Mouse (Mus musculus): Measurements from ENCODE around the gene Igf2bp3. TPM values are rescaled to one million over a fixed set of nuclear protein-coding genes. Genes with fewer than 3 reads are reported as not detected.

Igf2bp3 gene
- total RNA-seq, 4 experiments from 2014 or later: not detected

DNA sequence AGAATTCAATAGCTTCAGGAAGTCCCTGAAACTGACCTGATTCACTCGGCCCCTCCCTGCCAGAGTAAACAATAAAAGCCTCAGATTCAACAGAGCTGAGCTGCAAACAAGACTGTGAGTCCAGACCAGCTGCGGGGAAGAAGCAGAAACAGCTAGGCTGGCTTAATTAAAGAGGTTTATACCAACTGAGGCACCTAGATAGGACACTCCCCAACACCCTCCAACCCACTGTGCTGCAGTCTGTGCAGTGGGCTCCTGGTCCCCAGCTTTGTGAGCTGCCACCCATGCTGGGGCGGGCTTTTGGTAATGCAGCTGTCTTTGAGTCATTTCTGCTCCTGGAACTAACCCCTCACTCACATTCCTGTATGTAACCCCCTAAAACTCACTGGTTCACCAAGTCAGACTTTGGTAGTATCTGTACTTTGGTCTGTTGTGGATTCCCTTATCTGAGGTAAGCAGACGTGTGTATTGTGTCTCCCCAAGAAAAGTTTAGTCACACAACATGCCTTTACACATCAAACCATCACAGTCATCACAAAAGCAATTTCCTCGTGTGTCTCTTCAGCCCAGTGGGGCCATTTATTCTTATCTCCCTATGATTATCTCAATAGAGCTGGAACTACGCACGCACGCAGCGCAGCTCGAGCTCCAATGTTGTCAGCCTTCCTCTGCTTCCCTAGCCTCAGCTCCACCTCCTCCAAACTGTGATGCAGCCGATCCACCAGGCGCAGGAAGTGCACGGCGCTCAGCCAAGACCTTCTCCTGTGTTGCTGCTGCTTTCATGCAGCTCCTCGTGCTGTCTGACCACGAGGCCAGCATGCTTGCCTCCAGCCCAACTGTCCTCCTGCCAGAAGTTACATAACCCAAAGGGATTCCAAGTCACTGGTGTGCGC, 76.4 kb downstream of the Igf2bp3 start:
- peak; percentile 8 for DNase-seq (ENCODE audit: low spot score)

DNA sequence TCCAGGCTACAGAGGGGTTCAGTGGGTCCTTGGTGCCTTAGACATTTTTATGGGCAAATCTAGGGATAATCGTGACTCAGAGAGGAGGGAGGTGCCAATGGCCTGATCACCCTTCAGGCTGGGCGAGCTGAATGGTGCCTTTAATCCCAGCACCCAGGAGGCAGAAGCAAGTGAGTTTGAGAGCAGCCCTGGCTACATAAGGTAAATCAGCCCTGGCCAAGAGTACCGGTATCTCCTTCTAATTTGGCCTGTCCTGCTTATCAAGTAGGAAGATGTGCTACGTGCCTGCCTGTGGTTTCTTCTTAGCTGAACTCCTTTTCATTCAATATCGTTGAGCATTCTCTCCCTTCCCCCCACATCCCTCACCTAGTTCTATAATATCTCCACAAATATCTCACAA, 78.0 kb downstream of the Igf2bp3 start:
- DNase-seq (ENCODE audit: low spot score): no peak

- no peak for DNase-seq (ENCODE audit: low spot score)
These were observed 82.2 kb downstream of the Igf2bp3 start for GRCm38 (mm10) chr6:49132352-49133090.

DNA sequence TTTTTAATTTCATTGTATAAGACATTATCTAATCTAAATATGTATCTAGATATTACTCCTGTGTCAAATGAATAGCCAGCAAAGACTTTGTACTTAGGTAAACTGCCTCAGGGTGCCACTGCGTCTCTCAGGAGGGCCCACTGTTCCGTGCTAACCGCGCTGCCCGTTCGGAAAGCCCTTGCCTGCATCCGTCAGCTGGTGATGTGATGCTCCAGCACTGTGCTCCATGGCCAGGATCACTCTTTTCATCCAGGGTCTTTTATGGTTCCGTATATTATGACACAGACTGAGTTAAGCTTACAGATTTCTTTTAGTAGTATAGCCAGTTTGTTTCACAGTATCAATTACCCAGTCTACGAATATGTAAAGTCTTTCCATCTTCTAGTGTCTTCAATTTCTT, 82.9 kb downstream of the Igf2bp3 start:
- DNase-seq (ENCODE audit: low spot score): no peak

DNA sequence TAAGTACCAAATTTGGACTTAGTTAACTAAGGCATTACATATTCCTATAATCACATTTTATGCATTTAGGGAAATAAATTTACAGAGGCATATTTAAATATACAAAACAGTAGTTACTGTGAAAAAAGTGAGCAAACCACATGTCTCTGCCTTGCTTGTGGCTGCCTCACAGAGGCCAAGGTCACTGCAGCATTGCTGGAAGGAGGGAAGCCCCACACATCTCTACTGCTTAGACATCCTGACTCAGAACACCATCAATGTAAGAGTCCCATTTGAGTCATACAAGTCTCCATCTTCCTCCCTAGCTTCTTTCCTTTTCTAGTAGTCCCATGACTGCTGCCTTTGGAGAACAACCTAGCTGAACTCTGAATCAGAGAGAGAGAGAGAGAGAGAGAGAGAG, 84.4 kb downstream of the Igf2bp3 start:
- no peak for DNase-seq (ENCODE audit: low spot score)

DNA sequence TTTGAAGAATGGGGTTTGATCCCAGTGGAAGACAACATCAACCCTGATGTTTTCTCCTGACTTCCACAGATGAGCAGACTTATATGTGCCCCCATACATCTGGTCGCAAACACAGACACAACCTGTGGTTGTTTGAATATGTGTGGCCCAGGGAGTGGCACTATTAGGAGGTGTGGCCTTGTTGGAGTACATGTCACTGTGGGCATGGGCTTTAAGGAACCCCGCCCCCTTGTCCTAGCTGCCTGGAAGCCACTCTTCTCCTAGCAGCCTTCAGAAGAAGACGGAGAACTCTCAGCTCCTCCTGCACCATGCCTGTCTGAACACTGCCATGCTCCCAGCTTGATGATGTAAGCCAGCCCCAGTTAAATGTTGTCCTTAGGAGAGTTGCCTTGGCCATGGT, 94.4 kb downstream of the Igf2bp3 start:
- no peak for DNase-seq (ENCODE audit: low spot score)

- DNase-seq (ENCODE audit: low spot score): no peak
These were observed 95.2 kb downstream of the Igf2bp3 start for GRCm38 (mm10) chr6:49119462-49120135.

DNA sequence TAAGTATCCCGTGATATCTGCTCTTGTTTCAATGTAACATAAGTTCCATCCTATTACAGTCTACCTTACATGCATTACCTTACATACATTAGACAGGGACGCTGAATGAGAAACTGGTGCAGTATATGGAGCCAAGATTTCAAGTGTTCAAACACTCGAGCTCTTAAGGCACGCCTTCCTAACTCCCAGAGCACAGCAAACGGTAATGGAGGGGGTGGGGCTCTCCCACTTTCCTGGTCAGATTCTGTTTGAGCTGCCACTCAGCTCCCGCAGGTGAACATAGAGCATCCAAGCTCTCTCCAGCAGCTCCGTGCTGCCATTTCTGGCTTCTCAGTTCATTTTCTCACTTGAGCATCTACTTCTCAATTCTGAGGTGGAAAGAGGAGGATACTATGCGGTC, 96.3 kb downstream of the Igf2bp3 start:
- no peak for DNase-seq (ENCODE audit: low spot score)

DNA sequence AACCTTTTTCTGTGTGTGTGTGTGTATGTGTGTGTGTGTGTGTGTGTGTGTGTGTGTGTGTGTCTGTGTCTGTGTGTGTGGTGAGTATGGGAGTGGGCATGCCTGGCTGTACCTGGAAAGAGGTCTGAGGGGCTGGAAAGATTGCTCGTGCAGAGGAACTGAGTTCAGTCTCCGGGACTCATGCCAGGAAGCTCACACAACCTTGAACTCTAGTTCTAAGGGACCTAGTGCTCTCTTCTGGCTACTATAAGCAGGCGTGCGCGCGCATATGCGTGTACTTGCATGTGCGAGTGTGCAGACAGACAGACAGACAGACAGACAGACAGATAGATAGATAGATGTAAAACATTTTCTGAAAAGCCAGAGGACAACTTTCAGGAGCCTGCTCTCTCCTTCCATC, 98.5 kb downstream of the Igf2bp3 start:
- DNase-seq (ENCODE audit: low spot score): no peak

GRCm38 (mm10) chr6:49115550-49115949, 99.2 kb downstream of the Igf2bp3 start:
- DNase-seq (ENCODE audit: low spot score): no peak

DNA sequence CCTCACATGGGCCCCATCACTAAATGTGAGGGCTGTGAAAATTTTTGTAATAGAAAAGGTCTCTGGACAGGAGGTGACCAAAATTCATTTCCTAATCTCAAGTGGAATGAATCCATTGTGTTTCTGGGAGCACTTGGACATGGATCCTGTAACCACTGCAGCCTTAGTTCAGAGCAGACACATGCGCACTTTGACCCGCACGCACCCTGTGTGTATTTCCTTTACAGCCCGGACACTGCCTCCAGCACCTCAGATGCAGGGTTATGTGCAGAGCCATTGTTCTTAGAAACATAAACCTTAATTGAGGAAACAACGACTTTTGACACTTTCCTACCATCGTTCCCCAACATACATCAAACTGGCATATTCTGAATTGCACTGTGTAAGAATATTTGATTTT, 100.3 kb downstream of the Igf2bp3 start:
- no peak for DNase-seq (ENCODE audit: low spot score)

- no peak for DNase-seq (ENCODE audit: low spot score)
These were observed 100.9 kb downstream of the Igf2bp3 start for GRCm38 (mm10) chr6:49113895-49114294.

GRCm38 (mm10) chr6:49109196-49109595, 105.6 kb downstream of the Igf2bp3 start:
- no peak for DNase-seq (ENCODE audit: low spot score)

GRCm38 (mm10) chr6:49106746-49107500, 107.8 kb downstream of the Igf2bp3 start:
- DNase-seq (ENCODE audit: low spot score): no peak

DNA sequence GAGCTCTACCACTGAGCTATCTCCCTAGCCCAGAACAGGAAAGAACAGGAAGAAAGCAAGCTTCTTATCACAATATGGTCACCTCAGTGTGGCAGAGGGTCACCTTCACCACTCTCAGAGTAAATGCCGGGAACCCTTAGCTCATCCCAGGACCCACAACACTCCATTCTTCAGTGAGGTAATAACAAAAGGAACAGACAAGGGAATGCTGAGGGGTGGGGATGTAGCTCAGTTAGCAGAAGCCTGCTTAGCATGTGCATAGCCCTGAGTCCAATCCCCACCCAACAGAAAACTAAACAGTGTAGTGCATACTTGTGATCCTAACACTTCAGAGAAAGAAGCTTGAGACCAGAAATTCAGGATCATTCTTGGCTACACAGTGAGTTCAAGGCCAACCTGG, 115.7 kb downstream of the Igf2bp3 start:
- DNase-seq (ENCODE audit: low spot score): no peak

- peak; percentile 5 for DNase-seq (ENCODE audit: low spot score)
These were observed 117.1 kb downstream of the Igf2bp3 start for GRCm38 (mm10) chr6:49097596-49098110.

DNA sequence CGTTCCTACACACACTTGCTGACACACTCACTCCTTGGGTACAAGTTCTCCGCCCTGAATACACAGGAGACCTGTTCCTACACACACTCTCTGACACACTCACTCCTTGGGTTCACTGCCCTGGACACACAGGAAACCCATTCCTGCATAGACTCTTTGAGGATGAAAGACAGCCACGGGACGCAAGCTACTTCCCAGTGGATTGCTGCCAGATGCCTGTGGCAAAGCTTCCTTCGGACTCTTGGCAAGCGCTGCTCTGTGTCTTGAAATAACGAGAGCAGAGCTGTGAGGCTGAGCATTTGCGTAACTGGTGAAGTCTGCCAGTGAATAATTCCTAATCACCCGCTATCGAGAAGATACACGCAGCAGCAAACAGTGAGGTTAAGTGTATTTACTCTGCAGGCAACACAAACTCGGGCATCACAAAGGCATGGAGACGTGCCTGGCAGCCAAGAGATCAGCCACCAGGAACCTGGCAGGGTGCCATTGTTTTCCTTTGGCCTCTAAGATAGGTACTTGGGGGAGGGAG, 117.8 kb downstream of the Igf2bp3 start:
- peak; percentile 86 for DNase-seq (ENCODE audit: low spot score)

GRCm38 (mm10) chr6:49096421-49096820, 118.3 kb downstream of the Igf2bp3 start:
- DNase-seq (ENCODE audit: low spot score): peak; percentile 62

DNA sequence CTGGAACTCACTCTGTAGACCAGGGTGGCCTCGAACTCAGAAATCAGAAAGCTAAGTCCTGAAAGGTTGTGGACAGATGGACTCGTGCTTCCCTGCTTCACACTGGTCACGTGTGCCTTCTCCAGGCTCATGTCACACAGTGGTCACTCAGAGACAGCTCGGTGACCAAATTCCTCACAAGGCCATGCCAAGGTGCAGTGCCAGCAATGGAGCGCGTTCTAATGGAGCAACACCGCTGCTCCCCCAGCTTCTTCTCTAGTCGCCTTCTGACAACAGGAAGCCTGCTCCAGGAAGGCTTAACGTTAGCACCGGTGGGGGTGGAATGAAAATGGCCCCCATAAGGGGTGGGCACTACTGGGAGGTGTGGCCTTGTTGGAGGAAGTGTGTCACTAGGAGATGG, 119.8 kb downstream of the Igf2bp3 start:
- no peak for DNase-seq (ENCODE audit: low spot score)

GRCm38 (mm10) chr6:49083008-49083407, 131.7 kb downstream of the Igf2bp3 start:
- no peak for DNase-seq (ENCODE audit: low spot score)

DNA sequence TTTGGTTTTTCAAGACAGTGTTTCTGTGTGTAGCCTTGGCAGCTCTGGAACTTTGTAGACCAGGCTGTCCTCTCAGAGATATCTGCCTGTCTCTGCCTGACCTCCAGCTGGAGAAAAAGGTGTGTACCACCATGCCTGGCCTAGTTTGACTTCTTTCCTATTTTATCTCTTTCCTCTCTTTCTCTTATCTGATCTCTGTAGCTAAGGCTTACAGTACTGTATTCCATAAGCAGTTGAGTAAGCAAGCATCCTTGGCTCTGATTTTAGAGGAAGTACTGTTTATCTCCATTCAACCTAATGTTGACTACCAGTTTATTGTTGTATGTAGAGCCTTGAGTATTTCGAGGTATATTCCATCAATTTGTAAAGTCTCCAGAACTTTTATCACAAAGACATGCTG, 135.4 kb downstream of the Igf2bp3 start:
- DNase-seq (ENCODE audit: low spot score): no peak

Measured in heart, adult 8-10 months (tissue).